35 mouse cellular contexts compared by ENCODE assay signal in genomic region chr5:135139881-135140280, GRCm38 (mm10). TPM values are rescaled to one million over a fixed set of nuclear protein-coding genes. Genes with fewer than 3 reads are reported as not detected.
"Had no signal": no experiment of that assay in that cellular context is flagged by ENCODE, and none has a peak within 500 bp of the region (broad histone marks: within the 10 kb centered on the region; RNA-seq: fewer than 3 reads in every experiment).

No protein-coding gene starts in this region.

- DNase-seq: heart, postnatal 10 days; heart, postnatal 14 days; heart, postnatal 36 days; heart, postnatal 4 days; kidney, adult 11 months; kidney, adult 18-20 months; kidney, adult 2 months; kidney, adult 8-10 months; kidney, adult 9 months; kidney, postnatal 10 days; kidney, postnatal 14 days; kidney, postnatal 25 days; kidney, postnatal 4 days; layer of hippocampus, adult 9-11 months; layer of hippocampus, postnatal 36 days had no signal

- H3K27ac ChIP-seq: heart, embryonic 10.5 days; heart, embryonic 13.5 days; heart, embryonic 15.5 days; hindbrain, embryonic 10.5 days; hindbrain, embryonic 12.5 days; hindbrain, embryonic 13.5 days; hindbrain, embryonic 14.5 days; hindbrain, embryonic 15.5 days; hindbrain, postnatal 0 days; intestine, embryonic 15.5 days; kidney, embryonic 15.5 days; kidney, postnatal 0 days; layer of hippocampus, adult 2 months had no signal

- H3K27me3 ChIP-seq: intestine, embryonic 15.5 days had no signal

- H3K4me3 ChIP-seq: heart, embryonic 10.5 days; heart, embryonic 12.5 days; heart, embryonic 13.5 days; heart, embryonic 15.5 days; hindbrain, embryonic 10.5 days; hindbrain, embryonic 12.5 days; hindbrain, embryonic 13.5 days; hindbrain, embryonic 15.5 days; intestine, embryonic 15.5 days; kidney, embryonic 15.5 days; layer of hippocampus, adult 2 months had no signal

- H3K9ac ChIP-seq: heart, embryonic 12.5 days; heart, embryonic 13.5 days; heart, embryonic 15.5 days; hindbrain, embryonic 12.5 days; hindbrain, embryonic 13.5 days; hindbrain, embryonic 14.5 days; hindbrain, embryonic 15.5 days; intestine, embryonic 15.5 days; kidney, embryonic 15.5 days had no signal

- H3K36me3 ChIP-seq: heart, embryonic 10.5 days; heart, embryonic 12.5 days; heart, embryonic 13.5 days; heart, embryonic 15.5 days; hindbrain, embryonic 10.5 days; hindbrain, embryonic 12.5 days; hindbrain, embryonic 13.5 days; hindbrain, embryonic 15.5 days; intestine, embryonic 15.5 days; kidney, embryonic 15.5 days had no signal

- ATAC-seq: hindbrain, embryonic 16.5 days; hindbrain, postnatal 0 days; inflammation-experienced regulatory T-cells, adult 6 months; intestine, embryonic 15.5 days; intestine, embryonic 16.5 days; intestine, postnatal 0 days had no signal

- H3K9me3 ChIP-seq: heart, embryonic 10.5 days; heart, embryonic 15.5 days; hindbrain, embryonic 12.5 days; hindbrain, embryonic 13.5 days; hindbrain, embryonic 15.5 days; intestine, embryonic 15.5 days; kidney, embryonic 15.5 days had no signal

- H3K4me1 ChIP-seq: heart, embryonic 10.5 days; heart, embryonic 12.5 days; heart, embryonic 13.5 days; heart, embryonic 15.5 days; hindbrain, embryonic 10.5 days; hindbrain, embryonic 12.5 days; hindbrain, embryonic 13.5 days; hindbrain, embryonic 15.5 days; intestine, embryonic 15.5 days; kidney, embryonic 15.5 days had no signal

- H3K4me2 ChIP-seq: heart, embryonic 11.5 days; heart, embryonic 12.5 days; heart, embryonic 13.5 days; heart, embryonic 15.5 days; hindbrain, embryonic 12.5 days; hindbrain, embryonic 13.5 days; hindbrain, embryonic 14.5 days; hindbrain, embryonic 15.5 days; intestine, embryonic 15.5 days; kidney, embryonic 15.5 days had no signal

RNA-seq across cellular contexts. Expression of gene Mlxipl, which starts 50.2 kb away (rescaled TPM):
- total RNA-seq: hematopoietic stem cell, adult 5-6 weeks had no signal
- polyA plus RNA-seq: inflammation-experienced regulatory T-cells, adult 6 months had no signal
